Mouse (Mus musculus) left cerebral cortex, postnatal 14 days (tissue): Measurements from ENCODE around the gene Hmga2. TPM values are rescaled to one million over a fixed set of nuclear protein-coding genes. Genes with fewer than 3 reads are reported as not detected.

Experiments
- microRNA-seq, 2 experiments: library from miRNA; unstranded; fragments of <30 nt; microRNA quantifications; one replicate each; pipeline ENCODE4 v1.2.0; 2022
- total RNA-seq, 2 experiments: library from RNA; stranded (reverse); gene quantifications; 2 replicates each; pipeline ENCODE4 v1.2.3; 2021

Hmga2 gene
- total RNA-seq, 2 experiments from 2014 or later, result 0.11 TPM; not detected in 1

Small RNA genes lying within 50 kb of the gene (microRNA-seq; reads per million reads assigned to microRNA genes)
- 0 reads per million in 2 experiments for gene Mir763

Other genes starting within 250 kb of the Hmga2 start
- gene Llph, start 249.4 kb downstream of the Hmga2 start, total RNA-seq, result 10 to 100 TPM; 14.2 to 15.8 TPM